Comparison of ENCODE assay signal across 9 mouse cellular contexts in genomic region chr5:120516221-120516984, GRCm38 (mm10). TPM values are rescaled to one million over a fixed set of nuclear protein-coding genes. Genes with fewer than 3 reads are reported as not detected.
DNase-seq lines count a peak whose midpoint lies in the region; ATAC-seq and TF ChIP-seq lines count a peak whose summit lies in the region.
"Had no signal": no experiment of that assay in that cellular context is flagged by ENCODE, and none has a peak within 500 bp of the region (broad histone marks: within the 10 kb centered on the region; RNA-seq: fewer than 3 reads in every experiment).

No protein-coding gene starts in this region.

- H3K4me3 ChIP-seq in left cerebral cortex, adult 2 months = no peak overlapping the region
- no peak overlapping the region for H3K4me3 ChIP-seq in kidney, embryonic 15.5 days (replicated peaks)
- no peak overlapping the region for H3K4me3 ChIP-seq in midbrain, embryonic 14.5 days (replicated peaks; ENCODE audit: low read depth, low read length)
- H3K4me3 ChIP-seq in intestine, embryonic 15.5 days (replicated peaks) = no peak overlapping the region

- WGBS in kidney, embryonic 15.5 days = 52% methylated on average over 15 of the region's 15 CpGs
- WGBS in midbrain, embryonic 14.5 days = 67% methylated on average over 15 of the region's 15 CpGs
- 48% methylated on average over 15 of the region's 15 CpGs for WGBS in intestine, embryonic 15.5 days

- H3K27me3 ChIP-seq in kidney, embryonic 15.5 days = no peaks in the 10 kb centered on the region
- H3K27me3 ChIP-seq in midbrain, embryonic 14.5 days (ENCODE audit: control insufficient read depth, insufficient read depth, low read length) = no peaks in the 10 kb centered on the region; the same call in 1 of the 2 replicates
- no peaks in the 10 kb centered on the region for H3K27me3 ChIP-seq in intestine, embryonic 15.5 days (replicated peaks)

- no peak for DNase-seq in left cerebral cortex, adult 2 months (ENCODE audit: extremely low spot score in 1 of 2, low spot score in 2 of 2)
- DNase-seq in left cerebral cortex, postnatal 10 days (ENCODE audit: extremely low spot score in 1 of 2, low spot score in 2 of 2) = no peak
- peak; percentile 20 for DNase-seq in brain, adult 2 months (ENCODE audit: low read depth, low spot score)
- peak; percentile 23 to 76 for DNase-seq in monocyte, adult 2 months (ENCODE audit: low read depth in 1 of 2, low spot score in 2 of 2)
- no peak for DNase-seq in midbrain, embryonic 14.5 days
- no peak for DNase-seq in spleen, postnatal 4 days (ENCODE audit: low spot score in 2 of 2)

- ATAC-seq in kidney, embryonic 15.5 days (replicated peaks; ENCODE audit: low FRiP score) = no peak
- ATAC-seq in midbrain, embryonic 14.5 days (ENCODE audit: low FRiP score, low TSS enrichment) = no peak
- ATAC-seq in intestine, embryonic 15.5 days = no peak
- ATAC-seq: midbrain, embryonic 16.5 days had no signal

- H3K27ac ChIP-seq in left cerebral cortex, adult 2 months = peak overlapping the region; percentile 11; the same call in 1 of the 2 replicates
- H3K27ac ChIP-seq in kidney, embryonic 15.5 days = peak overlapping the region; percentile 67; the same call in 1 of the 2 replicates
- no peak overlapping the region for H3K27ac ChIP-seq in midbrain, embryonic 14.5 days (replicated peaks; ENCODE audit: low read depth, low read length)
- no peak overlapping the region for H3K27ac ChIP-seq in intestine, embryonic 15.5 days

- intact Hi-C loops in left cerebral cortex, adult 2 months (cut with DNase I) = no loop called here
- intact Hi-C loops in left cerebral cortex, postnatal 10 days (cut with DNase I) = no loop called here

- H3K9me3 ChIP-seq in kidney, embryonic 15.5 days (replicated peaks) = no peaks in the 10 kb centered on the region
- H3K9me3 ChIP-seq in midbrain, embryonic 14.5 days (ENCODE audit: control insufficient read depth, low read length) = no peaks in the 10 kb centered on the region
- no peaks in the 10 kb centered on the region for H3K9me3 ChIP-seq in intestine, embryonic 15.5 days

- H3K9ac ChIP-seq in kidney, embryonic 15.5 days = no peak overlapping the region
- no peak overlapping the region for H3K9ac ChIP-seq in midbrain, embryonic 14.5 days (replicated peaks; ENCODE audit: low read length)
- H3K9ac ChIP-seq in intestine, embryonic 15.5 days = no peak overlapping the region

- peaks cover 14% of the 10 kb centered on the region for H3K36me3 ChIP-seq in kidney, embryonic 15.5 days
- no peaks in the 10 kb centered on the region for H3K36me3 ChIP-seq in midbrain, embryonic 14.5 days (ENCODE audit: control insufficient read depth, insufficient read depth, low read length)
- H3K36me3 ChIP-seq in intestine, embryonic 15.5 days = no peaks in the 10 kb centered on the region

- no peak overlapping the region for H3K4me2 ChIP-seq in kidney, embryonic 15.5 days
- H3K4me2 ChIP-seq in midbrain, embryonic 14.5 days (ENCODE audit: low read length) = no peak overlapping the region
- no peak overlapping the region for H3K4me2 ChIP-seq in intestine, embryonic 15.5 days (replicated peaks)

- TF ChIP-seq CTCF in left cerebral cortex, adult 2 months (IDR thresholded peaks at IDR 0.05) = no peak

- peaks cover 62% of the 10 kb centered on the region for H3K4me1 ChIP-seq in kidney, embryonic 15.5 days
- peaks cover 5% of the 10 kb centered on the region; the same call in 1 of the 2 replicates for H3K4me1 ChIP-seq in midbrain, embryonic 14.5 days (ENCODE audit: control insufficient read depth, insufficient read depth, low read length)
- H3K4me1 ChIP-seq in intestine, embryonic 15.5 days (replicated peaks) = peaks cover 45% of the 10 kb centered on the region

RNA-seq across cellular contexts. Expression of gene Slc8b1, which starts 5.4 kb away (rescaled TPM):
- total RNA-seq in left cerebral cortex, adult 2 months (2021) = 1 to 10 TPM; 4.5 to 7.5 TPM
- total RNA-seq in left cerebral cortex, postnatal 10 days (2021) = 1 to 10 TPM; 3.5 to 4.0 TPM
- 9.4 and 9.7 TPM in 2 replicates for polyA plus RNA-seq in kidney, embryonic 15.5 days (2015; fragmentation: Nextera tagmentation; extraction: Ambion mirVana)
- 0.85 and 1.5 TPM in 2 replicates for polyA plus RNA-seq in midbrain, embryonic 14.5 days (2014; fragmentation: Nextera tagmentation; extraction: Ambion mirVana)
- polyA plus RNA-seq in intestine, embryonic 15.5 days (2015; fragmentation: Nextera tagmentation; extraction: Ambion mirVana) = 6.2 and 6.6 TPM in 2 replicates

RNA-seq across cellular contexts. Expression of gene Plbd2, which starts 13.0 kb away (rescaled TPM):
- total RNA-seq in left cerebral cortex, adult 2 months (2021) = 10 to 100 TPM; 60.6 to 61.7 TPM
- 10 to 100 TPM; 70.6 to 71.5 TPM for total RNA-seq in left cerebral cortex, postnatal 10 days (2021)
- 50.8 and 60.0 TPM in 2 replicates for polyA plus RNA-seq in kidney, embryonic 15.5 days (2015; fragmentation: Nextera tagmentation; extraction: Ambion mirVana)
- 24.7 and 26.1 TPM in 2 replicates for polyA plus RNA-seq in midbrain, embryonic 14.5 days (2014; fragmentation: Nextera tagmentation; extraction: Ambion mirVana)
- 49.8 and 50.2 TPM in 2 replicates for polyA plus RNA-seq in intestine, embryonic 15.5 days (2015; fragmentation: Nextera tagmentation; extraction: Ambion mirVana)

RNA-seq across cellular contexts. Expression of gene Sds, which starts 40.1 kb away (rescaled TPM):
- total RNA-seq in left cerebral cortex, adult 2 months (2021) = under 1 TPM in 1 of 2 experiments, not detected in 1; 0.61 TPM
- not detected for total RNA-seq in left cerebral cortex, postnatal 10 days (2021)
- polyA plus RNA-seq in kidney, embryonic 15.5 days (2015; fragmentation: Nextera tagmentation; extraction: Ambion mirVana) = not detected in 2 replicates
- polyA plus RNA-seq in midbrain, embryonic 14.5 days (2014; fragmentation: Nextera tagmentation; extraction: Ambion mirVana) = 0.55 TPM in 1 of 2 replicates, not detected in the other
- not detected in 2 replicates for polyA plus RNA-seq in intestine, embryonic 15.5 days (2015; fragmentation: Nextera tagmentation; extraction: Ambion mirVana)
- polyA plus RNA-seq: midbrain, embryonic 16.5 days had no signal

RNA-seq across cellular contexts. Expression of gene Sdsl, which starts 43.8 kb away (rescaled TPM):
- 1 to 10 TPM; 5.3 to 7.4 TPM for total RNA-seq in left cerebral cortex, adult 2 months (2021)
- 1 to 10 TPM; 5.0 to 5.3 TPM for total RNA-seq in left cerebral cortex, postnatal 10 days (2021)
- 11.2 and 14.4 TPM in 2 replicates for polyA plus RNA-seq in kidney, embryonic 15.5 days (2015; fragmentation: Nextera tagmentation; extraction: Ambion mirVana)
- 6.0 TPM in 2 replicates for polyA plus RNA-seq in midbrain, embryonic 14.5 days (2014; fragmentation: Nextera tagmentation; extraction: Ambion mirVana)
- polyA plus RNA-seq in intestine, embryonic 15.5 days (2015; fragmentation: Nextera tagmentation; extraction: Ambion mirVana) = 14.0 and 18.0 TPM in 2 replicates

Comparison
In these comparisons a context has a peak if more than half of its experiments do, and no peak if none do; other contexts are left out.
1. DNase-seq: peak in brain, adult 2 months (single experiment) and monocyte, adult 2 months (2 of 2); none in left cerebral cortex, adult 2 months (0 of 2), left cerebral cortex, postnatal 10 days (0 of 2), midbrain, embryonic 14.5 days (single experiment) and spleen, postnatal 4 days (0 of 2).
2. H3K27ac ChIP-seq: peak in left cerebral cortex, adult 2 months (single experiment) and kidney, embryonic 15.5 days (single experiment); none in midbrain, embryonic 14.5 days (single experiment) and intestine, embryonic 15.5 days (single experiment).